9 mouse cellular contexts compared by ENCODE assay signal in the genomic region with DNA sequence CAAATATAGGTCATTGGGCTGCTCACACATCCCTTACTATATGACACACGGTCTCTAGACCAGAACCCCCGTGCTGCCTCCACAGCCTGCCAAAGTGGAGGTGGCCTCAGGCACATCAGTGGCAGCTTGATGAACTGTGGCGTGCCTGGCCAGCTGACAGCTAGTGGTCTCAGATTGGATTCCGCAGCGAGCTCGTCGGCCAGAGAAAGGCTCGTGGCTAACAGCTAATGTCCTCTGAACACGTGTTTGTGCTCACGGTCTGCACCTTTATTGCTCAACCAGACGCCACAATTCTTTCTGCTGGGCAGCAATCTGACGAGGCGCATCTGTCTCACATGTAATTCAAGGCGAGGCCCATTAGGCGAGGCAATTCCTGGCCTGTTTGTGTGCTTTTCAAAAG.
DNase-seq lines count a peak whose midpoint lies in the region; ATAC-seq and TF ChIP-seq lines count a peak whose summit lies in the region.
"Had no signal": no experiment of that assay in that cellular context is flagged by ENCODE, and none has a peak within 500 bp of the region (broad histone marks: within the 10 kb centered on the region; RNA-seq: fewer than 3 reads in every experiment).

No protein-coding gene starts in this region.

- no peaks in the 10 kb centered on the region for H3K9me3 ChIP-seq in hindbrain, embryonic 15.5 days
- no peaks in the 10 kb centered on the region for H3K9me3 ChIP-seq in midbrain, embryonic 14.5 days (ENCODE audit: control insufficient read depth, low read length)

- no peak overlapping the region for H3K9ac ChIP-seq in hindbrain, embryonic 15.5 days
- no peak overlapping the region for H3K9ac ChIP-seq in midbrain, embryonic 14.5 days (replicated peaks; ENCODE audit: low read length)

- intact Hi-C loops in gastrocnemius, postnatal 14 days (cut with DNase I; ENCODE audit: low total_unique reads): loop anchor here (10.0 kb wide), 1 partner anchor 338 kb away; no protein-coding TSS in a partner anchor

- TF ChIP-seq POLR2A in thymus, adult 2 months (IDR thresholded peaks at IDR 0.05; ENCODE audit: control insufficient read depth, extremely low read depth, insufficient read depth, low read length, poor library complexity): no peak

- no peak overlapping the region for H3K4me2 ChIP-seq in hindbrain, embryonic 15.5 days
- H3K4me2 ChIP-seq in midbrain, embryonic 14.5 days (ENCODE audit: low read length): no peak overlapping the region

- H3K27ac ChIP-seq in hindbrain, embryonic 15.5 days (replicated peaks): peak overlapping the region; percentile 54
- peak overlapping the region; percentile 63 for H3K27ac ChIP-seq in midbrain, embryonic 14.5 days (replicated peaks; ENCODE audit: low read depth, low read length)
- H3K27ac ChIP-seq in thymus, adult 2 months (ENCODE audit: control insufficient read depth, insufficient read depth, low read length): no peak overlapping the region

- WGBS in hindbrain, embryonic 15.5 days: 21% methylated on average over 15 of the region's 15 CpGs
- 34% methylated on average over 15 of the region's 15 CpGs for WGBS in midbrain, embryonic 14.5 days
- WGBS in thymus, adult 2 months: 91% methylated on average over 15 of the region's 15 CpGs

- DNase-seq in gastrocnemius, postnatal 14 days: peak; percentile 26
- DNase-seq in gastrocnemius, adult 8-10 months (ENCODE audit: low spot score in 2 of 2): no peak
- DNase-seq in NIH3T3 (ENCODE audit: low read depth): peak; percentile 31
- DNase-seq in midbrain, embryonic 14.5 days: peak; percentile 71
- DNase-seq in thymus, adult 2 months: no peak
- DNase-seq in spleen, postnatal 10 days (ENCODE audit: low spot score in 2 of 2): no peak
- no peak for DNase-seq in spleen, postnatal 36 days (ENCODE audit: low spot score in 2 of 2)

- no peaks in the 10 kb centered on the region for H3K36me3 ChIP-seq in hindbrain, embryonic 15.5 days
- no peaks in the 10 kb centered on the region for H3K36me3 ChIP-seq in midbrain, embryonic 14.5 days (ENCODE audit: control insufficient read depth, insufficient read depth, low read length)
- H3K36me3 ChIP-seq in thymus, adult 2 months (ENCODE audit: control insufficient read depth, insufficient read depth, low read length): no peaks in the 10 kb centered on the region

- H3K27me3 ChIP-seq in hindbrain, embryonic 15.5 days: no peaks in the 10 kb centered on the region
- no peaks in the 10 kb centered on the region; the same call in 1 of the 2 replicates for H3K27me3 ChIP-seq in midbrain, embryonic 14.5 days (ENCODE audit: control insufficient read depth, insufficient read depth, low read length)
- no peaks in the 10 kb centered on the region for H3K27me3 ChIP-seq in thymus, adult 2 months (ENCODE audit: control insufficient read depth, insufficient read depth, low read length)

- peaks cover 36% of the 10 kb centered on the region for H3K4me1 ChIP-seq in hindbrain, embryonic 15.5 days (replicated peaks)
- H3K4me1 ChIP-seq in midbrain, embryonic 14.5 days (ENCODE audit: control insufficient read depth, insufficient read depth, low read length): peaks cover 6% of the 10 kb centered on the region; the same call in 1 of the 2 replicates
- no peaks in the 10 kb centered on the region for H3K4me1 ChIP-seq in thymus, adult 2 months (replicated peaks; ENCODE audit: control insufficient read depth, insufficient read depth, low read length)

- peak; percentile 60; the same call in 1 of the 2 replicates for ATAC-seq in hindbrain, embryonic 15.5 days (ENCODE audit: low FRiP score, low read depth)
- ATAC-seq in midbrain, embryonic 14.5 days (ENCODE audit: low FRiP score, low TSS enrichment): no peak
- ATAC-seq: intestine, postnatal 0 days had no signal

- no peak overlapping the region for H3K4me3 ChIP-seq in hindbrain, embryonic 15.5 days
- H3K4me3 ChIP-seq in midbrain, embryonic 14.5 days (replicated peaks; ENCODE audit: low read depth, low read length): no peak overlapping the region
- no peak overlapping the region for H3K4me3 ChIP-seq in thymus, adult 2 months (ENCODE audit: control insufficient read depth, insufficient read depth, low read length)

- no peak for TF ChIP-seq CTCF in thymus, adult 2 months (IDR thresholded peaks at IDR 0.05; ENCODE audit: borderline replicate concordance, control insufficient read depth, extremely low read depth, insufficient read depth, low read length, poor library complexity)

Comparison
In these comparisons a context has a peak if more than half of its experiments do, and no peak if none do; other contexts are left out.
1. DNase-seq: peak in gastrocnemius, postnatal 14 days (single experiment), NIH3T3 (single experiment) and midbrain, embryonic 14.5 days (single experiment); none in gastrocnemius, adult 8-10 months (0 of 2), thymus, adult 2 months (single experiment), spleen, postnatal 10 days (0 of 2) and spleen, postnatal 36 days (0 of 2).